Mouse (Mus musculus): ENCODE data around the gene Twist2. TPM values are rescaled to one million over a fixed set of nuclear protein-coding genes. Genes with fewer than 3 reads are reported as not detected.

Gene Twist2
- total RNA-seq, 1 experiment, result 2.6 TPM

GRCm38 (mm10) chr1:91858101-91858790 is 57.0 kb downstream of the Twist2 start:
- Histone ChIP-seq H3K36me3 (ENCODE audit: control insufficient read depth, insufficient read depth, low read length, poor library complexity, severe bottlenecking) (no peaks in the 10 kb centered on the region), H3K9ac (ENCODE audit: insufficient read depth, low read depth, low read length, poor library complexity, severe bottlenecking) (no peak overlapping the region), H3K9me3 (ENCODE audit: control insufficient read depth, insufficient read depth, low read depth, low read length) (no peaks in the 10 kb centered on the region), H3K27ac (ENCODE audit: insufficient read depth, low read depth, low read length, poor library complexity, severe bottlenecking) (no peak overlapping the region), H3K4me1 (ENCODE audit: control insufficient read depth in 2 of 2, insufficient read depth in 2 of 2, low read length in 2 of 2, poor library complexity in 1 of 2) (no peaks in the 10 kb centered on the region), H3K4me3 (ENCODE audit: insufficient read depth in 1 of 2, low read depth in 1 of 2, low read length in 2 of 2, poor library complexity in 1 of 2, severe bottlenecking in 1 of 2) (no peak overlapping the region)
- TF ChIP-seq HCFC1 (IDR thresholded peaks at IDR 0.05; ENCODE audit: borderline replicate concordance, insufficient read depth, low read length) (no peak), ZC3H11A (IDR thresholded peaks at IDR 0.05; ENCODE audit: borderline replicate concordance, low read depth, low read length) (no peak), MAFK (IDR thresholded peaks at IDR 0.05; ENCODE audit: insufficient read depth, low read depth, low read length) (no peak), CHD2 (IDR thresholded peaks at IDR 0.05; ENCODE audit: low read depth, low read length) (no peak), ZNF384 (IDR thresholded peaks at IDR 0.05; ENCODE audit: low read depth, low read length) (no peak)
- in situ Hi-C loops (cut with MboI; ENCODE audit: low sequenced_read_pairs in 2 of 2, unreplicated experiment in 2 of 2), result no loop called here
- no peak for DNase-seq (ENCODE audit: low read depth, low spot score)

- Histone ChIP-seq H3K36me3 (ENCODE audit: control insufficient read depth, insufficient read depth, low read length, poor library complexity, severe bottlenecking) (no peaks in the 10 kb centered on the region), H3K9ac (ENCODE audit: insufficient read depth, low read depth, low read length, poor library complexity, severe bottlenecking) (no peak overlapping the region), H3K9me3 (ENCODE audit: control insufficient read depth, insufficient read depth, low read depth, low read length) (no peaks in the 10 kb centered on the region), H3K4me1 (ENCODE audit: control insufficient read depth in 2 of 2, insufficient read depth in 2 of 2, low read length in 2 of 2, poor library complexity in 1 of 2) (no peaks in the 10 kb centered on the region), H3K4me3 (ENCODE audit: insufficient read depth in 1 of 2, low read depth in 1 of 2, low read length in 2 of 2, poor library complexity in 1 of 2, severe bottlenecking in 1 of 2) (no peak overlapping the region), H3K27ac (ENCODE audit: insufficient read depth, low read depth, low read length, poor library complexity, severe bottlenecking) (no peak overlapping the region)
- in situ Hi-C loops (cut with MboI; ENCODE audit: low sequenced_read_pairs in 2 of 2, unreplicated experiment in 2 of 2), result no loop called here
- no peak for TF ChIP-seq HCFC1 (IDR thresholded peaks at IDR 0.05; ENCODE audit: borderline replicate concordance, insufficient read depth, low read length)
- TF ChIP-seq CHD2 (IDR thresholded peaks at IDR 0.05; ENCODE audit: low read depth, low read length), result no peak
- TF ChIP-seq ZNF384 (IDR thresholded peaks at IDR 0.05; ENCODE audit: low read depth, low read length), result no peak
- TF ChIP-seq MAFK (IDR thresholded peaks at IDR 0.05; ENCODE audit: insufficient read depth, low read depth, low read length), result no peak
- no peak for TF ChIP-seq ZC3H11A (IDR thresholded peaks at IDR 0.05; ENCODE audit: borderline replicate concordance, low read depth, low read length)
- no peak for DNase-seq (ENCODE audit: low read depth, low spot score)
These were observed 57.6 kb downstream of the Twist2 start for GRCm38 (mm10) chr1:91858901-91859300.

- no peaks in the 10 kb centered on the region for H3K9me3 ChIP-seq (ENCODE audit: control insufficient read depth, insufficient read depth, low read depth, low read length)
- H3K4me1 ChIP-seq (ENCODE audit: control insufficient read depth in 2 of 2, insufficient read depth in 2 of 2, low read length in 2 of 2, poor library complexity in 1 of 2), result no peaks in the 10 kb centered on the region
- H3K4me3 ChIP-seq (ENCODE audit: insufficient read depth in 1 of 2, low read depth in 1 of 2, low read length in 2 of 2, poor library complexity in 1 of 2, severe bottlenecking in 1 of 2), result no peak overlapping the region
- no peak for DNase-seq (ENCODE audit: low read depth, low spot score)
- no peak overlapping the region for H3K27ac ChIP-seq (ENCODE audit: insufficient read depth, low read depth, low read length, poor library complexity, severe bottlenecking)
- H3K9ac ChIP-seq (ENCODE audit: insufficient read depth, low read depth, low read length, poor library complexity, severe bottlenecking), result no peak overlapping the region
- in situ Hi-C loops (cut with MboI; ENCODE audit: low sequenced_read_pairs in 2 of 2, unreplicated experiment in 2 of 2), result no loop called here
- no peak for TF ChIP-seq HCFC1 (IDR thresholded peaks at IDR 0.05; ENCODE audit: borderline replicate concordance, insufficient read depth, low read length)
- no peak for TF ChIP-seq ZNF384 (IDR thresholded peaks at IDR 0.05; ENCODE audit: low read depth, low read length)
- TF ChIP-seq CHD2 (IDR thresholded peaks at IDR 0.05; ENCODE audit: low read depth, low read length), result no peak
- no peak for TF ChIP-seq MAFK (IDR thresholded peaks at IDR 0.05; ENCODE audit: insufficient read depth, low read depth, low read length)
- no peak for TF ChIP-seq ZC3H11A (IDR thresholded peaks at IDR 0.05; ENCODE audit: borderline replicate concordance, low read depth, low read length)
- H3K36me3 ChIP-seq (ENCODE audit: control insufficient read depth, insufficient read depth, low read length, poor library complexity, severe bottlenecking), result no peaks in the 10 kb centered on the region
These were observed 60.2 kb downstream of the Twist2 start for GRCm38 (mm10) chr1:91861511-91861910.

GRCm38 (mm10) chr1:91866001-91866400 is 64.7 kb downstream of the Twist2 start:
- no peak for DNase-seq (ENCODE audit: low read depth, low spot score)
- H3K36me3 ChIP-seq (ENCODE audit: control insufficient read depth, insufficient read depth, low read length, poor library complexity, severe bottlenecking), result no peaks in the 10 kb centered on the region
- H3K27ac ChIP-seq (ENCODE audit: insufficient read depth, low read depth, low read length, poor library complexity, severe bottlenecking), result no peak overlapping the region
- no peaks in the 10 kb centered on the region for H3K9me3 ChIP-seq (ENCODE audit: control insufficient read depth, insufficient read depth, low read depth, low read length)
- H3K9ac ChIP-seq (ENCODE audit: insufficient read depth, low read depth, low read length, poor library complexity, severe bottlenecking), result no peak overlapping the region
- in situ Hi-C loops (cut with MboI; ENCODE audit: low sequenced_read_pairs in 2 of 2, unreplicated experiment in 2 of 2), result no loop called here
- TF ChIP-seq HCFC1 (IDR thresholded peaks at IDR 0.05; ENCODE audit: borderline replicate concordance, insufficient read depth, low read length), result no peak
- no peak for TF ChIP-seq ZC3H11A (IDR thresholded peaks at IDR 0.05; ENCODE audit: borderline replicate concordance, low read depth, low read length)
- TF ChIP-seq CHD2 (IDR thresholded peaks at IDR 0.05; ENCODE audit: low read depth, low read length), result no peak
- TF ChIP-seq MAFK (IDR thresholded peaks at IDR 0.05; ENCODE audit: insufficient read depth, low read depth, low read length), result no peak
- TF ChIP-seq ZNF384 (IDR thresholded peaks at IDR 0.05; ENCODE audit: low read depth, low read length), result no peak
- H3K4me3 ChIP-seq (ENCODE audit: insufficient read depth in 1 of 2, low read depth in 1 of 2, low read length in 2 of 2, poor library complexity in 1 of 2, severe bottlenecking in 1 of 2), result no peak overlapping the region
- H3K4me1 ChIP-seq (ENCODE audit: control insufficient read depth in 2 of 2, insufficient read depth in 2 of 2, low read length in 2 of 2, poor library complexity in 1 of 2), result no peaks in the 10 kb centered on the region

All from ES-E14 (cell line).